Mouse (Mus musculus) adrenal gland, postnatal 4 days (tissue): ENCODE data around the gene Ccpg1. TPM values are rescaled to one million over a fixed set of nuclear protein-coding genes. Genes with fewer than 3 reads are reported as not detected.

Experiments used
- DNase-seq, 2 experiments: peaks; one replicate each; pipeline ENCODE4 v3.0.0; 2021 to 2022; ENCODE audit warnings: low spot score in 2 of 2, mixed read lengths in 2 of 2
- long read RNA-seq, 2 experiments: library from polyadenylated mRNA; stranded (forward); transcript quantifications; one replicate each; pipeline ENCODE4 v2.0.0; 2021
- total RNA-seq, 2 experiments: library from RNA; stranded (reverse); gene quantifications; 2 replicates each; pipeline ENCODE4 v1.2.3; 2021

Gene Ccpg1
- total RNA-seq, result 10 to 100 TPM; 81.5 to 91.7 TPM
- long read RNA-seq, experiment 1, transcript Ccpg1-208 (8 exons, 2,939 nt), result major isoform, 22 of 45 reads
- long read RNA-seq, experiment 1, transcript Ccpg1-202 (9 exons, 2,969 nt), result minor isoform, 8 of 45 reads
- long read RNA-seq, experiment 1, partial matches to known transcripts, result 2 of 45 reads
- long read RNA-seq, experiment 1, other reads (novel, unspliced or antisense), result 6 of 45 reads
- long read RNA-seq, experiment 2, transcript Ccpg1-208 (8 exons, 2,939 nt), result major isoform, 92 of 161 reads
- long read RNA-seq, experiment 2, transcript Ccpg1-206 (10 exons, 2,839 nt), result minor isoform, 13 of 161 reads
- long read RNA-seq, experiment 2, transcript Ccpg1-201 (9 exons, 3,151 nt), result minor isoform, 10 of 161 reads
- long read RNA-seq, experiment 2, transcript Ccpg1-202 (9 exons, 2,969 nt), result minor isoform, 29 of 161 reads
- long read RNA-seq, experiment 2, partial matches to known transcripts, result 8 of 161 reads
- long read RNA-seq, experiment 2, other reads (novel, unspliced or antisense), result 7 of 161 reads

DNA sequence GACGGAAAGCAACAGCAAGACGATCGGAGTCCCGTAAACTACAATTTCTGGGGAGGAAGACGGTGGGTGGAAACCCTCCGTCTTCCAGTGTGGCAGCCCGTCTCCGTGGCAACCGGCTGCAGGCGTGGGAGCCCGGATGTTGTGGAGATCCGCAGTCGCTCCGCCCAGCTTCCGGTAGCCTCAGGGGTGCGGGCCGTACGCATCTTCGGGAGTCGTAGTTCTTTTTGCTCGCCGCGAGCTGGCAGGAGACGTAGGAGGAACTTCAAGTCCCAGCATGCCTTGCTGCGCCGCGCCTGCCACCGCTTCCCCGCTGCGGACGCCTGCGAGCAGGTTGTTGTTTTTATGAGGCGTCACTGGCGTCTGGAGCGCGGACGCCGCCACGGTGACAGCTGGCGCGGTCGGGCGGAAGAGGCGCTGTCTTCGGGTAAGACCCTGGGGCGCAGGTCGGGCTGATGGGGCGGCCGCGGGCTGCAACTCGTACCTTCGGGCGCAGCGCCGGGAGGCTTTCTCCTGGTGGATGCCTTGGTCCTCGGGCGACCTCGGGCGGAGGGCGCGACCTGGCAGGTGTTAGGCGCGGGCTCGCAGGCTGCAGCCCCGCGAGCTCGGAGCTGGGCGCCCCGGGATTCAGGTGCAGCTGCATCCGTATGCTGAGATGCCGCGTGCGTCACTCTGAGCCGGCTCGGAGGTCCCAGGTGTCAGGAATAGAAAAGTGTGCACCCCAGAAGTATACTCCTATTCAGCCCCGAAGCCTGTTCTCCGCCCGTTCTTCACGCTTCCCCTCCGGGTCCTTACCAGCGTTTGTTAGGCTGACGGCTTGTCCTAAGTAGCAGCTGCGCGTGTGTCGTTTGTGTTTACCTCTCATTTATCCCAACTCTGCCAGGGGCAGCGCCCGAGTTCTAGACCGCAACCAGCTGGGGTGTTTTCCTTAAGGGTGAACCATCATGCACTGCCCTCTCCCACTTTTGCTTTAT lies at the start of gene Ccpg1, which contains the start of gene Ccpg1os:
Ccpg1 (plus strand) TSS at position 180 of the 971 bp plus-strand sequence.
Ccpg1os (minus strand) TSS at position 133 of the 971 bp plus-strand sequence.
- peak; percentile 84 to 90 for DNase-seq

DNA sequence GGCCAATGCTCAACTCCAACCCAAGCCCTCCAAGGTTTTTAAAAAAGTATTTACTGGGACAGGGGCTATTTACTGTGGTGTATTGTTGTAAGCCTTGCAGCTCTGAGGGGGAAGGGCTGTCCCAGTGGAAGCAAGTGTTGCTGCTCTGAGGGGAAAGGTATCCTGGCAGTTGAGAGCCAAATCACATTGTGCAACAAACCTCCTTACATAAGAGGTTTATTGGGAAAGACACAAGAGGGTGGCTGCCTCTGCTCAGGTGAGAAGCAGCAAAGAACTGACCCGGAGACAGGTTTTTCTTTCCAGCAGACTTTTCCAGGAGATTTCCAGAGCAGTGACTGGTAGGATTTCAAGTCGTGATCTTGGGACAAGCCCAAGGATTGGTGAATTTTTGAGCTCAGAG lies 48.9 kb upstream of the Ccpg1 start:
- DNase-seq, result no peak

DNA sequence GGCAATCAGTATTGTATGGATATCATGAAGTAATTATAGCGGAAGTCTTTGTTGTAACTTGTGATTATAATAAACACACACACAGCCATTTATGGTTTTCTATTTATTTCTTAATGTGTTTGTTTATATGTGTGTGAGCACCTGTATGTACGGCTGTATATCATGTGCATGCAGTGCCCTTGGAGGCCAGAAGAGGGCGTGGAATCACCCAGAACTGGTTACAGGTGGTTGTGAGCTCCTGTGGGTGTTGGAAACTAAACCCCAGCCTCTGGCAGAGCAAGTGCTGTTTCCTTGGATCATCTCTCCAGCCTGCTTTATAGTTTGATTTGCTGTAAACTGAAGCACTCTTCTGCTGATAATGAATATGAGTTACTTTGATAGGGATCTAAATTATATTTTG lies 41.8 kb upstream of the Ccpg1 start:
- DNase-seq, result no peak

DNA sequence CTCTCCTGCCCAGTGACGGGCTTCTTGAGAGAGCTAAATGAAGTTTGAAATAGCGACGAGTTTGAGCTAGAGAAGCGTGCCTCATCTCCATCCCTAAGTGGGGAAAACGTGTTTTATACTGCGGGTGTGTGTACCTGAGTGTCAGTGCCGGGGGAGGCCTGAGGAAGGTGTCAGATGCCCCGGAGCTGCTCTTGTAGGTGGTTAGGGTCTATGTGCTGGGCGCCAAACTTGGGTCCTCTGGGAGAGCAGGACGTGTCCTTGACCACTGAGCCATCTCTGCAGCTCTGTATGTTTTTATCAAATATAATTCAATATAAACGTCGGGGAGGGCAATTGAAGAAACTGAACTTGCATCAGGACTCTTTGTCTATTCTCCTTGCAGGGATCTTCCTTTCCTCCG lies 40.9 kb upstream of the Ccpg1 start:
- DNase-seq, result no peak

DNA sequence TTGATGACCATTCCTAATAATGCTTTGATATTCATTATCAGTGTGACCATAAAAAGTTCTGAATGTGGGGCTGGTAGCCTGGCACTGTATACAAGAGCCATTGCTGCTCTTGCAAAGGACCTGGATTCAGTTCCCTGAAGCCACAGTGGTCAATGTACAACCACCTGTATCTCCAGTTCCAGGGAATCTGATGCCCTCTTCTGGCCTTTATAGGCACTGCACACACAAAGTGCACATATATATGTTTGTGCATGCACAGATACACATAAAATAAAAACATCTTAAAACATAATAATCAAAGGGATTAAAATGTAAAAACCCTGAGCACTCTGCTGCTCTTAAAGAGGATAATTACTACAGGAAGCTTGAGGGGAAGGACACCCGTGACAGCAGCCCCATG lies 38.2 kb upstream of the Ccpg1 start:
- no peak for DNase-seq

DNA sequence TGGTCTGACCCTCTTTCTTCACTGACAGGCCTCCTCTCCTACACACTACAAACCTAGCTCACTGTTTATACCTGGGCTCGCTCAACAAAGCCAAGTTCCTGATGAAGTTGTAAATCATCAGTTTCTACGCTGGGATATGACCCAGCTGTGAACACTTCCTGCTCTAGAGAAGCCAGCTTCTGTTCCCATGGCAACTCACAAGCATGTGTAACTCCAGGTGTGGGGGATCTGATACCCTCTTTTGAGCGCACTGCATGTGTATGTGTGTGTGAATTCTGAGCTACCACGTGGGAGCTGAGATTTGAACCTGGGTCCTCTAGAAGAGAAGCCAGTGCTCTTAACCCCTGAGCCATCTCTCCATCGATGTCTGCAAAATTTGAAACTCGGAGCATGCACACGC lies 35.7 kb upstream of the Ccpg1 start:
- DNase-seq, result no peak

DNA sequence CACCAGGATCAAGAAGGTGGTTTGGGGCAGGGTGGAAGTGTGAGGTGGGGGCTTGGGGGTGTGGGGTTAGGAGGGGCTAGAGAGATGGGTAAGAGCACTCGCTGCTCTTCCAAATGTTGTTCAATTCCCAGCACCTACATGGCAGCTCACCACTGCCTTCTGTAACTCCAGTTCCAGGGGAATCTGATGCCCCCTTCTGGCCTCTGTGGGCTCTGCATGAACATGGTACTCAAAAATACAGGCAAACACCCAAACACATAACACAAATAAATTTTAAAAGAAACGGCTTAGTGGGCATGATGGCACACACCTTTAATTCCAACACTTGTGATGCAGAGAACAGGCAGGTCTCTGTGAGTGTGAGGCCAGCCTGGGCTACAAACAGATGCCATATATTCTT lies 30.5 kb upstream of the Ccpg1 start:
- DNase-seq, result no peak

DNA sequence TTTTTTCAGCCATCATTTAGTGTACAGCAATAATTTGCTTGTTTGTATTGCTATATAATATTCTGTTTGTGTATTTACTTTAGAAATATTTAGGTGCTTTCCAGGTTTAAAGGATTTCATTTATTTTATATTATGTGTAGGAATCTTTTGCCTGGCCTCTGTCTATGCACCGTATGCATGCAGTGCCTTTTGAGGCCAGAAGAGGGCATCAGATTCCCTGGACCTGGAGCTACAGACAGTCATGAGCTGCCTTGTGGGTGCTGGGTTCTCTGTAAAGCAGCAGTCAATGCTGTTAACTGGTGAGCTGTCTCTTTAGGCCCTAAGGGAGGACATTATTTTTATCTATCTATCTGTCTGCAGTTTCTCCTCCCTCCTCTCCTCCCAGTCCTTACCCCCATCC lies 29.7 kb upstream of the Ccpg1 start:
- no peak for DNase-seq

- DNase-seq, result peak; percentile 55 to 57
Observed at GRCm38 (mm10) chr9:72958521-72959450, 26.4 kb upstream of the Ccpg1 start, which contains the start of the genes Dyx1c1 and Gm44503. Dyx1c1 (plus strand) TSS chr9:72958785. Gm44503 (plus strand) TSS chr9:72958852.

DNA sequence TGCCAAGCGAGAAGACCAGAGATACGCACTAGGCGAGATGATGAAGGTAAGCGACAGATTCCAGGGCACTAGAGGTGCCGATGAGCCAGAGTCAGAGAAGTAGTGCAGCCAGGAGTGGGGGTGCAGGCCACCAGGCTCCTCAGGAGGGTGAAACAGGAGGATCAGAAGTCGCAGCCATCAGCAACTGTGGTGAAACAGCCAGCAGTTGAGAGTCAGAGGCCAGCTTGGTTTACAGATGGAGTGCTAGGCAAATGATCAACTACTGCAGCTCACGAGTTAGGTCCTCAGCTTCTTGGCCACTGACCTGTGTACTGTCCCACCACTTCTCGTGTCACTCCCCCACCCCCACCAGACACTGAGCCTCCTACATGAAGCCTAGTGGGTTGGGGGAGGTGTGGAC lies 23.9 kb upstream of the Ccpg1 start:
- no peak for DNase-seq

DNA sequence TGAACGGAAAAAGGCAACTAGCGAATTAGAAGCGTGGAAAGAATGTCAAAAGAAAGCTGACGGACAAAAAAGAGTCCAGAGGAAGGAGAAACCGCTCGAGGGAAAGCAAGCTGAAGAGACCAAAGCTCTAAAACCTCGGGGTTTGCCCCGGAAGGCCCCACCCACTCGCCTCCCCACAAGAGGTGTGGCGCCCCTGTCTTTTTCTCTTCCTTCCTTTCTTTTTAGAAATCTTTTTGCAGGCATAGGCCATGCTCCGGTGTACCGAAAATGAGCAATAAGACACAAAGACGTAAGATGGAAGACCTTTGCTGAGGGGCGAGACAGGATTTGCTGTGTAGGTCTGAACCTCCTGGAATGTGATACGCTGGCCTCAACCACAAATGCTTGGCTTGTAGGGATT lies 23.3 kb upstream of the Ccpg1 start:
- no peak for DNase-seq

- peak in 1 of 2 experiments; percentile 28 for DNase-seq
Observed at GRCm38 (mm10) chr9:72968349-72969061, 16.7 kb upstream of the Ccpg1 start.

DNA sequence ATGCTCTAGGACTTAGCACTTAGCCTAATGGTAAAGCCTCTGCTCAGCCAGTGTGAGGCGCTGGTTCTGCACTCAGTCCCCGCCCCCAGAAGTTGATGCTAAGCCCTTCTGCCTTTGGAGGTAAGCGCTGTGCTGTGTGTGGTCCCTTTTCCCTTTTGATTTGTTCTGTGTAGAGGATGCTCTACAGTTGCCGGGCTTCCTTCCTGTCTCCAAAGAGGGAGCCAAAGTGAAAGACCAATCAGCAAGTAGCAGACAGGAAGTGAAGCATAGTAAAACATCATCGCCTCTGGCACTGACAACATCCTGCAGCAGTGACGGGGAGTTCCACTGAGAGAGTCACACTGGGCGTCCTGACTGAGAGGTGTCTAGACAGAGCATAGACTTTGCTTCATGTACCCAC lies 15.4 kb upstream of the Ccpg1 start:
- no peak for DNase-seq

DNA sequence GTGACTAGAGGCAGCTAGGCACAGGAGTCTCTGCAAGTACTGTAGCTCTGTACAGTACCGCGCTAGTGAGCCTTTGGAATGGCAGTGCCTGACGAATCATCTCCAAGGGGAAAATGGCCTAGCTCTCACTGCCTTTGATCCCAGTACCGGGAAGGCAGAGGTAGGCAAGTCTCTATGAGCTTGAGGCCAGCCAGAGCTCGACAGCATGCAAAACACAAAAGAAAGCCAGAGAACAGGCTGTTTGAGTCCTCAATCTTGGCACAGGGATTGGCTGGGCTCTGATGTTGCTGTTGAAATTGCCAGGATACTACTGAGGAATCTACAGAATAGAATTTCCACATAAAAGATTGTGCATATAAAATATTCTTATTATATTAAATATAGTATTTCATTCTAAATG lies 12.8 kb upstream of the Ccpg1 start:
- no peak for DNase-seq

DNA sequence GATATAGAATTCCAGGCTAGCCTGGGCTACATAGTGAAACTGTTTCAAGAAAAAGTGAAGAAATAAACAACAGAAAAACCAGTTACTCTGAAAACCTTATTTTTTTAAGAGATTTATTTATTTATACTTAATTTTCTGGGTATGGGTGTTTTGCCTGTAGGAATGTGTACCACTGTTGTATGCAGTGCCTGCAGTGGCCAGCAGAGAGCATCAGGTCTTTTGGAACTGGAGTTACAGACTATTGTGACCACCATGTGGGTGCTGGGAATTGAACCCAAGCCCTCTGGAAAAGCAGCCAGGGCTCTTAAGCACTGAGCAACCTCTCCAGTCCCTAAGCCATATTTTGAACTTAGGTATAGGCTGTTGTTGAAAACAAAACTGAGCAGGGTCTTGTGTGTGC lies 12.2 kb upstream of the Ccpg1 start:
- DNase-seq, result no peak

GRCm38 (mm10) chr9:72974734-72975133 lies 10.5 kb upstream of the Ccpg1 start:
- DNase-seq, result no peak

DNA sequence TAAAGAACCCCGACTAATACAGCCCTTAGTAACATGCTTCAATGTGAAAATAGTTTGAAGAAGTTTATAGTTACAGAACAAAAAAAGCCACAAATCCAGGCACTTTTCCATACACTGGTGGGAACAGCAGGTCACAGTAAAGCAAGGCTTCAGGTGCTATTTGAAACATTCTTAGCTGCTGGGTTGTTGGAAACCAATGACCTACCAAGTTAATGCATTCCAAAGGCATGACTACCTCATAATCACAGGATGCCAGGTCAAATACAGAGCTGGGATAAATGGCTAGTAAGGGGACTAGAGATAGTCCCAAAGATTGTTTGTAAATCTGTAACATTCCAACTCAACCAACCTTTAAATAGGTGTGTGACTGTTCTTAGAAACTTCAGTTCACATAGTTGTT lies 10.0 kb upstream of the Ccpg1 start:
- no peak for DNase-seq

- no peak for DNase-seq
Observed at GRCm38 (mm10) chr9:72983066-72983465, 2.2 kb upstream of the Ccpg1 start.

- no peak for DNase-seq
Observed at GRCm38 (mm10) chr9:72987703-72988102, 2.5 kb downstream of the Ccpg1 start.

DNA sequence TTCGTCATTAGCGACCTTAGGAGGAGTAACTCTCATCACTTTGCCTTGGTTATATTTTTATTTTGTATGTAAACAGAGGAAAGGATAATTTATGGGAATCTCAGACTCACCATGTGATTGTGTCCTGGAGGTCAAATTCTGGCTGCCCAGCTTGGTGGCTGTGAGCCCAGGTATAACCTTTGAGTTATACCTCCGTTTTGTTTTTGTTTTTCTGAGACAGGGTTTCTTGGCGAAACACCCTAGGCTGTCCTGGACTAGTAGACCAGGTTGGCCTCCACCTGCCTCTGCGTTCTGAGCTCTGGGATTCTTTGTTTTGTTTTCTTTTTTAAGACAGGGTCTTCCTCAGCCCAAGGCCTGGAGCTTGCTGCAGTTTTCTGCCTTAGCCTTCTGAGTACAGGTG lies 3.5 kb downstream of the Ccpg1 start:
- DNase-seq, result no peak
